Mouse (Mus musculus): Measurements from ENCODE around the gene Senp7. TPM values are rescaled to one million over a fixed set of nuclear protein-coding genes. Genes with fewer than 3 reads are reported as not detected.
A peak's percentile ranks its signal among the peaks of the same experiment; 100 is the strongest.
"Not testable (repeated sequence)": the region's sequence is repeated elsewhere in the genome, so short reads cannot be mapped to it uniquely, and the experiment has no call there.

The Senp7 gene
- polyA plus RNA-seq, 1 experiment: 3.6 TPM

GRCm38 (mm10) chr16:56075222-56076111, 27.3 kb downstream of the Senp7 start:
- under 1% methylated on average over 50 of the region's 66 CpGs for WGBS
- no peaks in the 10 kb centered on the region for H3K27me3 ChIP-seq (ENCODE audit: control insufficient read depth, insufficient read depth, low read length)
- no peaks in the 10 kb centered on the region for H3K36me3 ChIP-seq (ENCODE audit: control insufficient read depth, insufficient read depth, low read length)
- peaks cover 2% of the 10 kb centered on the region; the same call in 1 of the 2 replicates for H3K4me1 ChIP-seq (ENCODE audit: control insufficient read depth, insufficient read depth, insufficient read length)
- peak; percentile 71 to 74 for DNase-seq (ENCODE audit: low read depth in 1 of 2, low spot score in 2 of 2)
- H3K4me3 ChIP-seq (ENCODE audit: extremely low read depth, insufficient read depth, insufficient read length): peak overlapping the region; percentile 100
- no peak for TF ChIP-seq CTCF (IDR thresholded peaks at IDR 0.05; ENCODE audit: extremely low read depth, insufficient read depth, insufficient read length, insufficient replicate concordance)
- TF ChIP-seq POLR2A (IDR thresholded peaks at IDR 0.05; ENCODE audit: low read depth, low read length): no peak
- peak overlapping the region; percentile 96 for H3K27ac ChIP-seq (ENCODE audit: insufficient read depth, low read length)

DNA sequence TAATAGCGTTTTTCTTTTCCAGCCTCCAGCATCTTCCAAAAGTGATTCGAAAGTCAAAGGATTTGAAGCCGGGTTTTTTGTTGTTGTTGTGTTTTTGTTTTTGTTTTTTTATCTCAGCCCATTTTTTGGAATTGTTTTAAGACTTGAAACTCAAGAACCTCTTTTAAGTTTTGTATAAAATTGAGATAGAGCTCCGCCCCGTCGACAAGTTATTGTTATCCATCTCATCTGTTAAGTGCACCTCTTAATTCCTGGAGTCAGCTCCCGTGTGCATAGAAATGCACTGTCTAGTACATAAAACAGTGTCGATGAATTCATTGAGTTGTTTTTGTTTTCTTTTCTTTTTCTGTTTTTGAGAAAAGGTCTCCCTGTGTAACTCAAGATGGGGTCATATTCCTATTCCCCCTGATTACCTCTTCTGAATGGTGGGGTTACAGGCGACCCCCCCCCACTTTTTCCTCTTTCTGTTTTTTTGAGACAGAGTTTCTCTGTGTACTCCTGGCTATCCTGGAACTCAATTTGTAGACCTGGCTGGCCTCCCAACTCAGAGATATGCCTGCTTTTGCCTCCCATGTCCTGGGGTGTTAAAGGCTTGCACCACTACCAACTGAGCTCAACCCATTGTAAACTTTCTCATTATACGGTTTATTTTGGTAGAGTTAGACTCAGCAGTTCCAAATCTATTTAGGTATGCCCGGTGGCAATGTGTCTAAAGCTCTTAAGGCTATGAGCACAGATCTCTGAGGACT, 28.2 kb downstream of the Senp7 start:
- H3K4me3 ChIP-seq (ENCODE audit: extremely low read depth, insufficient read depth, insufficient read length): peak overlapping the region; percentile 100
- H3K27me3 ChIP-seq (ENCODE audit: control insufficient read depth, insufficient read depth, low read length): no peaks in the 10 kb centered on the region
- no peaks in the 10 kb centered on the region for H3K36me3 ChIP-seq (ENCODE audit: control insufficient read depth, insufficient read depth, low read length)
- TF ChIP-seq POLR2A (IDR thresholded peaks at IDR 0.05; ENCODE audit: low read depth, low read length): no peak
- no peak for TF ChIP-seq CTCF (IDR thresholded peaks at IDR 0.05; ENCODE audit: extremely low read depth, insufficient read depth, insufficient read length, insufficient replicate concordance)
- 10% methylated on average over 11 of the region's 11 CpGs for WGBS
- peak overlapping the region; percentile 96 for H3K27ac ChIP-seq (ENCODE audit: insufficient read depth, low read length)
- no peak for DNase-seq (ENCODE audit: low read depth in 1 of 2, low spot score in 2 of 2)
- H3K4me1 ChIP-seq (ENCODE audit: control insufficient read depth, insufficient read depth, insufficient read length): peaks cover 2% of the 10 kb centered on the region; the same call in 1 of the 2 replicates

DNA sequence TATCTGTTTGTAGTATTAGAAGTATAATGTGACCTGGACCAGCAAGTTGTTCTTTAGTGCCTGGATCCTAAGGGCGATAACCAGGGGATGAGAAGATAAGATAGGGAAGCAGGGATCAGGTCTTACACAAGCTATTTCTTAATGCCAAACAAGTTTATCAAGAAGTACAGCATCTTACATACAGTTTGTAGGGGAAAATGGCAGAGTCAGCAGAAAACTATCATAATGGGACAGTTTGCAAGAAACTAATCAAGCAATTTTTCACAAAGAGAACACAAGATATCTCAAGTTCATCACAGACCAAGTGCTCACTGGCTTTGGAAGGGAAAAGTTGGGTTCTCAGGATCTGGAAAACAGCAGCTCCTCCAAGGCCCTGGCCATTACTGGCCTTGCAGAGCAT, 31.3 kb downstream of the Senp7 start:
- WGBS: 95% methylated on average over 1 of the region's 1 CpGs
- TF ChIP-seq CTCF (IDR thresholded peaks at IDR 0.05; ENCODE audit: extremely low read depth, insufficient read depth, insufficient read length, insufficient replicate concordance): no peak
- TF ChIP-seq POLR2A (IDR thresholded peaks at IDR 0.05; ENCODE audit: low read depth, low read length): no peak
- peaks cover 2% of the 10 kb centered on the region; the same call in 1 of the 2 replicates for H3K4me1 ChIP-seq (ENCODE audit: control insufficient read depth, insufficient read depth, insufficient read length)
- no peaks in the 10 kb centered on the region for H3K36me3 ChIP-seq (ENCODE audit: control insufficient read depth, insufficient read depth, low read length)
- no peaks in the 10 kb centered on the region for H3K27me3 ChIP-seq (ENCODE audit: control insufficient read depth, insufficient read depth, low read length)
- no peak overlapping the region for H3K4me3 ChIP-seq (ENCODE audit: extremely low read depth, insufficient read depth, insufficient read length)
- no peak overlapping the region for H3K27ac ChIP-seq (ENCODE audit: insufficient read depth, low read length)
- no peak for DNase-seq (ENCODE audit: low read depth in 1 of 2, low spot score in 2 of 2)

DNA sequence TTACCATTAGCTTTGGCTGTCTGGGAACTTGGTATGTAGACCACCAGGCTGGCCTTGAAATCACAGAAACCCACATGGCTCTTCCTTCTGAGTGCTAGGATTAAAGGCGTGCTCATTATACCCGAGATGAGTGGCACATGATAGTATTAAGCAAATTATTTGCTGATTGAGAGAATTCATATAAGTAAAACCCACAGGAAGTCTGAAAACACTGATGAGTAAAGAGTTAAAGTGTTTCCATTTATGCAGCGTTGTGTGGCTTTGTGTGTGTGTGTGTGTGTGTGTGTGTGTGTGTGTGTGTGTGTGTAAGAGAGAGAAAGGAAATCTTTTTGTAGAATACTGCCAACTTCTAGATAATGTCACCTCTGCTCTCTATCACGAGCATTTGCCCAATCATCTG, 33.6 kb downstream of the Senp7 start:
- Histone ChIP-seq H3K36me3 (ENCODE audit: control insufficient read depth, insufficient read depth, low read length) (no peaks in the 10 kb centered on the region; the same call in 1 of the 2 replicates), H3K27ac (ENCODE audit: insufficient read depth, low read length) (no peak overlapping the region), H3K27me3 (ENCODE audit: control insufficient read depth, insufficient read depth, low read length) (no peaks in the 10 kb centered on the region), H3K4me1 (ENCODE audit: control insufficient read depth, insufficient read depth, insufficient read length) (no peaks in the 10 kb centered on the region), H3K4me3 (ENCODE audit: extremely low read depth, insufficient read depth, insufficient read length) (no peak overlapping the region)
- 76% methylated on average over 4 of the region's 4 CpGs for WGBS
- TF ChIP-seq POLR2A (IDR thresholded peaks at IDR 0.05; ENCODE audit: low read depth, low read length) (no peak), CTCF (IDR thresholded peaks at IDR 0.05; ENCODE audit: extremely low read depth, insufficient read depth, insufficient read length, insufficient replicate concordance) (no peak)
- DNase-seq (ENCODE audit: low read depth in 1 of 2, low spot score in 2 of 2): no peak

DNA sequence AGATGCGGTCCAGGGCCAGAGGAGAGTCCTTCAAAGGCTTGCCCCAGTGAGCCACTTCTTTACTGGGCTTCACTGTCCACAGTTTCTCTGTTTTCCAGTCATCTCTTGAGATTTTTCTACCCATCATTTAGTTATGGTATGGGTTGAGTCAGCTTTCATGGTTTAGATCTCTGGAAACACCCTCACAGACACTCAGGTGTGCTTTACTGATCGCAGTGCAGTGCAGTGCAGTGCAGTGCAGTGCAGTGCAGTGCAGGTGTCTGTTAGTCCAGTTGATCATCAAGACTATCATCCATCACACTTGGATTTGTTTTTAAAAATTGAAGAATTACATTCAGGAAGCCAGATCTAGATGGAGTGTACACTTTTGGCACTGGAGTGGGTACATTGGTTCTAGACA, 38.2 kb downstream of the Senp7 start:
- peaks cover 2% of the 10 kb centered on the region for H3K36me3 ChIP-seq (ENCODE audit: control insufficient read depth, insufficient read depth, low read length)
- DNase-seq (ENCODE audit: low read depth in 1 of 2, low spot score in 2 of 2): no peak
- no peaks in the 10 kb centered on the region for H3K4me1 ChIP-seq (ENCODE audit: control insufficient read depth, insufficient read depth, insufficient read length)
- 99% methylated on average over 2 of the region's 2 CpGs for WGBS
- H3K27me3 ChIP-seq (ENCODE audit: control insufficient read depth, insufficient read depth, low read length): no peaks in the 10 kb centered on the region
- no peak overlapping the region for H3K4me3 ChIP-seq (ENCODE audit: extremely low read depth, insufficient read depth, insufficient read length)
- no peak overlapping the region for H3K27ac ChIP-seq (ENCODE audit: insufficient read depth, low read length)
- TF ChIP-seq CTCF (IDR thresholded peaks at IDR 0.05; ENCODE audit: extremely low read depth, insufficient read depth, insufficient read length, insufficient replicate concordance): no peak
- TF ChIP-seq POLR2A (IDR thresholded peaks at IDR 0.05; ENCODE audit: low read depth, low read length): no peak

GRCm38 (mm10) chr16:56090385-56090784, 42.2 kb downstream of the Senp7 start:
- Histone ChIP-seq H3K36me3 (ENCODE audit: control insufficient read depth, insufficient read depth, low read length) (peaks cover 5% of the 10 kb centered on the region), H3K4me3 (ENCODE audit: extremely low read depth, insufficient read depth, insufficient read length) (no peak overlapping the region), H3K27ac (ENCODE audit: insufficient read depth, low read length) (0 out of 2 replicates have a peak overlapping the region, but pooled peaks have one; percentile 16), H3K4me1 (ENCODE audit: control insufficient read depth, insufficient read depth, insufficient read length) (no peaks in the 10 kb centered on the region), H3K27me3 (ENCODE audit: control insufficient read depth, insufficient read depth, low read length) (no peaks in the 10 kb centered on the region)
- no peak for DNase-seq (ENCODE audit: low read depth in 1 of 2, low spot score in 2 of 2)
- 63% methylated on average over 2 of the region's 2 CpGs for WGBS
- TF ChIP-seq CTCF (IDR thresholded peaks at IDR 0.05; ENCODE audit: extremely low read depth, insufficient read depth, insufficient read length, insufficient replicate concordance) (no peak), POLR2A (IDR thresholded peaks at IDR 0.05; ENCODE audit: low read depth, low read length) (no peak)

GRCm38 (mm10) chr16:56096401-56097018, 48.4 kb downstream of the Senp7 start:
- H3K36me3 ChIP-seq (ENCODE audit: control insufficient read depth, insufficient read depth, low read length): peaks cover 13% of the 10 kb centered on the region
- H3K27ac ChIP-seq (ENCODE audit: insufficient read depth, low read length); H3K27me3 ChIP-seq (ENCODE audit: control insufficient read depth, insufficient read depth, low read length); DNase-seq (ENCODE audit: low read depth in 1 of 2, low spot score in 2 of 2); H3K4me3 ChIP-seq (ENCODE audit: extremely low read depth, insufficient read depth, insufficient read length); H3K4me1 ChIP-seq (ENCODE audit: control insufficient read depth, insufficient read depth, insufficient read length): not testable (repeated sequence)

Data from spleen, adult 2 months (tissue).